Comparison of ENCODE assay signal across 8 mouse cellular contexts in genomic region chr2:146855599-146856039, GRCm38 (mm10). TPM values are rescaled to one million over a fixed set of nuclear protein-coding genes. Genes with fewer than 3 reads are reported as not detected.
A peak's percentile ranks its signal among the peaks of the same experiment; 100 is the strongest.
DNase-seq lines count a peak whose midpoint lies in the region; ATAC-seq and TF ChIP-seq lines count a peak whose summit lies in the region.

Gene Kiz (plus strand): TSS chr2:146855864.

- no peaks in the 10 kb centered on the region for H3K27me3 ChIP-seq in lung, embryonic 15.5 days

- TF ChIP-seq CTCF in olfactory bulb, adult 2 months (IDR thresholded peaks at IDR 0.05; ENCODE audit: insufficient read depth, low read depth, low read length) = no peak

- peak; percentile 97 to 99 for ATAC-seq in hematopoietic stem cell, adult 5-6 weeks (replicated peaks in 1 of 2; ENCODE audit: insufficient read depth in 1 of 2, low FRiP score in 2 of 2, low TSS enrichment in 1 of 2, low read depth in 1 of 2, poor library complexity in 2 of 2, severe bottlenecking in 2 of 2)
- ATAC-seq in lung, embryonic 15.5 days (ENCODE audit: borderline replicate concordance, extremely low read depth, low FRiP score, low TSS enrichment) = peak; percentile 100

- no peaks in the 10 kb centered on the region for H3K9me3 ChIP-seq in lung, embryonic 15.5 days

- H3K4me2 ChIP-seq in lung, embryonic 15.5 days = peak within 1 kb of the TSS; percentile 62

- peak within 1 kb of the TSS; percentile 87 for H3K4me3 ChIP-seq in lung, embryonic 15.5 days
- H3K4me3 ChIP-seq in olfactory bulb, adult 2 months (ENCODE audit: insufficient read depth, low read depth, low read length) = peak within 1 kb of the TSS; percentile 70

- H3K27ac ChIP-seq in lung, embryonic 15.5 days = peak within 1 kb of the TSS; percentile 73
- H3K27ac ChIP-seq in olfactory bulb, adult 2 months (ENCODE audit: insufficient read depth, low read depth, low read length) = peak within 1 kb of the TSS; percentile 32

- peak; percentile 87 for TF ChIP-seq POLR2A in olfactory bulb, adult 2 months (IDR thresholded peaks at IDR 0.05; ENCODE audit: insufficient read depth, low read depth, low read length)

- under 1% methylated on average over 32 of the region's 32 CpGs for WGBS in lung, embryonic 15.5 days
- under 1% methylated on average over 32 of the region's 32 CpGs for WGBS in olfactory bulb, adult 2 months

- no peaks in the 10 kb centered on the region for H3K4me1 ChIP-seq in lung, embryonic 15.5 days
- no peaks in the 10 kb centered on the region for H3K4me1 ChIP-seq in olfactory bulb, adult 2 months (ENCODE audit: control insufficient read depth, insufficient read depth, low read length)

- DNase-seq in MN1 (ENCODE audit: low spot score) = peak; percentile 97
- peak; percentile 93 for DNase-seq in cerebellum, adult 8-10 months
- DNase-seq in forelimb bud, embryonic 11.5 days (ENCODE audit: low read depth, low spot score) = peak; percentile 91
- peak; percentile 64 for DNase-seq in layer of hippocampus, adult 9-10 months (ENCODE audit: low spot score)
- peak; percentile 92 for DNase-seq in thymus, adult 18-20 months

- H3K36me3 ChIP-seq in lung, embryonic 15.5 days = no peaks in the 10 kb centered on the region

- peak within 1 kb of the TSS; percentile 73 for H3K9ac ChIP-seq in lung, embryonic 15.5 days

RNA-seq across cellular contexts. Expression of gene Kiz, which starts in this region (rescaled TPM):
- 43.7 and 53.2 TPM in 2 replicates for total RNA-seq in hematopoietic stem cell, adult 5-6 weeks (2017)
- polyA plus RNA-seq in lung, embryonic 15.5 days (2015; fragmentation: Nextera tagmentation; extraction: Ambion mirVana) = 29.5 and 34.9 TPM in 2 replicates
- not detected in 2 replicates for polyA plus RNA-seq in olfactory bulb, adult 2 months (2012; ENCODE audit: insufficient read depth, insufficient read length, low replicate concordance, missing spikeins)

Comparison
In these comparisons a context has a peak if more than half of its experiments do, and no peak if none do; other contexts are left out.
1. Peak in every context shown above with its lines: DNase-seq, ATAC-seq, H3K4me3 ChIP-seq and H3K27ac ChIP-seq.